Mouse (Mus musculus): ENCODE results near the gene Rassf6.
A peak's percentile ranks its signal among the peaks of the same experiment; 100 is the strongest.
"Not testable (repeated sequence)": the region's sequence is repeated elsewhere in the genome, so short reads cannot be mapped to it uniquely, and the experiment has no call there.

Gene Rassf6

GRCm38 (mm10) chr5:90624708-90625425, 15.6 kb downstream of the Rassf6 start:
- no peak for DNase-seq (ENCODE audit: low read depth, low spot score)

- DNase-seq (ENCODE audit: low read depth, low spot score): no peak
These were observed 17.2 kb downstream of the Rassf6 start for GRCm38 (mm10) chr5:90623209-90623608.

- no peak for DNase-seq (ENCODE audit: low read depth, low spot score)
These were observed 18.7 kb downstream of the Rassf6 start for GRCm38 (mm10) chr5:90621726-90622125.

GRCm38 (mm10) chr5:90621316-90621715, 19.1 kb downstream of the Rassf6 start:
- no peak for DNase-seq (ENCODE audit: low read depth, low spot score)

- DNase-seq (ENCODE audit: low read depth, low spot score): no peak
These were observed 22.6 kb downstream of the Rassf6 start for GRCm38 (mm10) chr5:90617859-90618258.

- DNase-seq (ENCODE audit: low read depth, low spot score): not testable (repeated sequence)
These were observed 27.7 kb downstream of the Rassf6 start for GRCm38 (mm10) chr5:90612751-90613150.

GRCm38 (mm10) chr5:90611996-90612611, 28.4 kb downstream of the Rassf6 start:
- DNase-seq (ENCODE audit: low read depth, low spot score): no peak

GRCm38 (mm10) chr5:90611388-90611787, 29.1 kb downstream of the Rassf6 start:
- no peak for DNase-seq (ENCODE audit: low read depth, low spot score)

- no peak for DNase-seq (ENCODE audit: low read depth, low spot score)
These were observed 31.6 kb downstream of the Rassf6 start for GRCm38 (mm10) chr5:90608906-90609305.

GRCm38 (mm10) chr5:90603407-90603923, 37.0 kb downstream of the Rassf6 start:
- DNase-seq (ENCODE audit: low read depth, low spot score): no peak

GRCm38 (mm10) chr5:90601469-90601868, 39.0 kb downstream of the Rassf6 start:
- no peak for DNase-seq (ENCODE audit: low read depth, low spot score)

- no peak for DNase-seq (ENCODE audit: low read depth, low spot score)
These were observed 44.3 kb downstream of the Rassf6 start for GRCm38 (mm10) chr5:90596155-90596554.

- no peak for DNase-seq (ENCODE audit: low read depth, low spot score)
These were observed 45.5 kb downstream of the Rassf6 start for GRCm38 (mm10) chr5:90594945-90595344.

- DNase-seq (ENCODE audit: low read depth, low spot score): no peak
These were observed 48.5 kb downstream of the Rassf6 start for GRCm38 (mm10) chr5:90591936-90592335.

- DNase-seq (ENCODE audit: low read depth, low spot score): no peak
These were observed 49.8 kb downstream of the Rassf6 start for GRCm38 (mm10) chr5:90590676-90591075.

- DNase-seq (ENCODE audit: low read depth, low spot score): peak; percentile 29
These were observed 51.5 kb downstream of the Rassf6 start for GRCm38 (mm10) chr5:90588708-90589595.

GRCm38 (mm10) chr5:90588104-90588503, 52.4 kb downstream of the Rassf6 start:
- no peak for DNase-seq (ENCODE audit: low read depth, low spot score)

- DNase-seq (ENCODE audit: low read depth, low spot score): no peak
These were observed 53.9 kb downstream of the Rassf6 start for GRCm38 (mm10) chr5:90586511-90586910.

GRCm38 (mm10) chr5:90584799-90585198, 55.7 kb downstream of the Rassf6 start:
- no peak for DNase-seq (ENCODE audit: low read depth, low spot score)

- no peak for DNase-seq (ENCODE audit: low read depth, low spot score)
These were observed 58.3 kb downstream of the Rassf6 start for GRCm38 (mm10) chr5:90582179-90582578.

- no peak for DNase-seq (ENCODE audit: low read depth, low spot score)
These were observed 60.9 kb downstream of the Rassf6 start for GRCm38 (mm10) chr5:90579556-90579955.

- DNase-seq (ENCODE audit: low read depth, low spot score): no peak
These were observed 62.7 kb downstream of the Rassf6 start for GRCm38 (mm10) chr5:90577751-90578150.
